Mouse (Mus musculus) stomach, postnatal 0 days (tissue): ENCODE results near the gene Hs3st5.

Source experiments
- CTCF ChIP-seq: IDR thresholded peaks from 2 replicates; pipeline ENCODE4 v1.5.1; 2016; ENCODE audit warnings: antibody characterized with exemption, low read depth, mild to moderate bottlenecking, moderate library complexity
- EP300 ChIP-seq: optimal IDR thresholded peaks from 2 replicates; pipeline ENCODE3; 2016; ENCODE audit warnings: antibody characterized with exemption

DNA sequence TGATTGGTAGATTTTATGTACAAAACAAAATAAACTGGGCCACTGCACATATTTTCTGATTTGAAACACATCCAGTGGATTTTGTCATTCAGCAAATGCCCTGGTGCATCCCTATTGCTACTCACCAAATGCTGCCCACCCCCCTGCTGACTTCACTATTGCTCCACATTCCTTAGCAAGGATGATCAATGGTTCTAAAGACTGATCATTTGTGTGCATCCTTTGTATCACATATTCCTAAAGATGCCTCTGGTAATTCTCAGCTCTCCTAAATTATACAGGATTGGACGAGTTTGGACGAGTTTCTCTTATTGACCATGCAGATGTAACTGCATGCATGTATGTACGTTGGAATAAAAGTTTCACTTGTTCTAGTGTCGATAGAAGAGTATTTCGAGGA is 52.1 kb downstream of the Hs3st5 start:
- TF ChIP-seq EP300, result no peak
- no peak for TF ChIP-seq CTCF
